ENCODE assay signal across 20 mouse cellular contexts in genomic region chr10:122891461-122891860, GRCm38 (mm10).
DNase-seq lines count a peak whose midpoint lies in the region; ATAC-seq and TF ChIP-seq lines count a peak whose summit lies in the region.
"Had no signal": no experiment of that assay in that cellular context is flagged by ENCODE, and none has a peak within 500 bp of the region (broad histone marks: within the 10 kb centered on the region; RNA-seq: fewer than 3 reads in every experiment).

No protein-coding gene starts in this region.

- H3K27me3 ChIP-seq in heart, adult 2 months (ENCODE audit: control insufficient read depth, insufficient read depth, low read length) = no peaks in the 10 kb centered on the region
- no peaks in the 10 kb centered on the region for H3K27me3 ChIP-seq in heart, embryonic 13.5 days (replicated peaks)
- H3K27me3 ChIP-seq: liver, embryonic 15.5 days; midbrain, embryonic 13.5 days had no signal

- peak overlapping the region; percentile 47 for H3K27ac ChIP-seq in heart, adult 2 months
- peak overlapping the region; percentile 45; the same call in 1 of the 2 replicates for H3K27ac ChIP-seq in heart, embryonic 13.5 days (replicated peaks)
- H3K27ac ChIP-seq: hindbrain, embryonic 14.5 days; liver, embryonic 15.5 days; macrophage; midbrain, embryonic 13.5 days had no signal

- TF ChIP-seq POLR2A in heart, adult 2 months (IDR thresholded peaks at IDR 0.05; ENCODE audit: insufficient read depth, low read depth, low read length) = no peak

- no peak for DNase-seq in heart, adult 2 months
- no peak for DNase-seq in heart, postnatal 4 days
- peak; percentile 33 for DNase-seq in urinary bladder, postnatal 14 days (ENCODE audit: low spot score)
- no peak for DNase-seq in urinary bladder, adult 18-20 months (ENCODE audit: low spot score in 2 of 2)
- peak; percentile 53 for DNase-seq in skeletal muscle tissue, adult 2 months (ENCODE audit: low read depth, low spot score)
- DNase-seq in testis, postnatal 10 days (ENCODE audit: low spot score) = no peak
- DNase-seq in adrenal gland, adult (ENCODE audit: inconsistent age in 2 of 2, low spot score in 1 of 2) = no peak
- DNase-seq: adrenal gland, postnatal 14 days; cerebellum, adult 9-10 months; embryo, embryonic 11 days; kidney, postnatal 4 days; layer of hippocampus, postnatal 36 days; left cerebral cortex, postnatal 4 days had no signal

- no peak overlapping the region for H3K9ac ChIP-seq in heart, adult 2 months (ENCODE audit: low read depth, low read length)
- H3K9ac ChIP-seq in heart, embryonic 13.5 days = no peak overlapping the region
- H3K9ac ChIP-seq: hindbrain, embryonic 14.5 days; liver, embryonic 15.5 days; midbrain, embryonic 13.5 days had no signal

- no peak for TF ChIP-seq CTCF in heart, adult 2 months (IDR thresholded peaks at IDR 0.05)

- H3K4me1 ChIP-seq in heart, adult 2 months (ENCODE audit: control insufficient read depth, insufficient read depth, low read length) = peaks cover 19% of the 10 kb centered on the region
- H3K4me1 ChIP-seq in heart, embryonic 13.5 days = peaks cover 64% of the 10 kb centered on the region
- H3K4me1 ChIP-seq: liver, embryonic 15.5 days had no signal

- no peak for ATAC-seq in heart, embryonic 13.5 days (ENCODE audit: extremely low read depth, insufficient number of reproducible peaks, low FRiP score, low TSS enrichment)
- ATAC-seq: intestine, postnatal 0 days; midbrain, embryonic 13.5 days had no signal

- intact Hi-C loops in heart, adult 2 months (cut with DNase I) = loop anchor here (5.0 to 10.0 kb wide), 4 partner anchors 44 to 207 kb away; no protein-coding TSS in a partner anchor

- H3K4me2 ChIP-seq in heart, embryonic 13.5 days = no peak overlapping the region
- H3K4me2 ChIP-seq: hindbrain, embryonic 14.5 days; liver, embryonic 15.5 days; midbrain, embryonic 13.5 days had no signal

- 26% methylated on average over 6 of the region's 6 CpGs for WGBS in heart, adult 2 months
- WGBS in heart, embryonic 13.5 days = 47% methylated on average over 6 of the region's 6 CpGs

- no peaks in the 10 kb centered on the region for H3K9me3 ChIP-seq in heart, embryonic 13.5 days
- H3K9me3 ChIP-seq: liver, embryonic 15.5 days; midbrain, embryonic 13.5 days had no signal

- no peak for TF ChIP-seq EP300 in heart, adult 2 months (IDR thresholded peaks at IDR 0.05; ENCODE audit: insufficient read depth, low read depth, low read length)

- no peak overlapping the region for H3K4me3 ChIP-seq in heart, adult 2 months
- no peak overlapping the region for H3K4me3 ChIP-seq in heart, embryonic 13.5 days
- H3K4me3 ChIP-seq: liver, embryonic 15.5 days; midbrain, embryonic 13.5 days; myocyte had no signal

- no peaks in the 10 kb centered on the region for H3K79me2 ChIP-seq in heart, adult 2 months (replicated peaks; ENCODE audit: control insufficient read depth, insufficient read depth, low read length)

- peaks cover 2% of the 10 kb centered on the region for H3K36me3 ChIP-seq in heart, adult 2 months (ENCODE audit: control insufficient read depth, insufficient read depth, low read length)
- no peaks in the 10 kb centered on the region for H3K36me3 ChIP-seq in heart, embryonic 13.5 days
- H3K36me3 ChIP-seq: liver, embryonic 15.5 days; midbrain, embryonic 13.5 days had no signal

Comparison
In these comparisons a context has a peak if more than half of its experiments do, and no peak if none do; other contexts are left out.
1. DNase-seq: peak in urinary bladder, postnatal 14 days (single experiment) and skeletal muscle tissue, adult 2 months (single experiment); none in heart, adult 2 months (0 of 2), heart, postnatal 4 days (single experiment), urinary bladder, adult 18-20 months (0 of 2), testis, postnatal 10 days (single experiment) and adrenal gland, adult (0 of 2).